Mouse (Mus musculus) thymus, adult 18-20 months (tissue): ENCODE results near the gene Zbtb33.

Experiments used
- DNase-seq, 2 experiments: peaks; one replicate each; pipeline ENCODE4 v3.0.0; 2022; ENCODE audit warnings: mixed read lengths in 2 of 2

Gene Zbtb33

DNA sequence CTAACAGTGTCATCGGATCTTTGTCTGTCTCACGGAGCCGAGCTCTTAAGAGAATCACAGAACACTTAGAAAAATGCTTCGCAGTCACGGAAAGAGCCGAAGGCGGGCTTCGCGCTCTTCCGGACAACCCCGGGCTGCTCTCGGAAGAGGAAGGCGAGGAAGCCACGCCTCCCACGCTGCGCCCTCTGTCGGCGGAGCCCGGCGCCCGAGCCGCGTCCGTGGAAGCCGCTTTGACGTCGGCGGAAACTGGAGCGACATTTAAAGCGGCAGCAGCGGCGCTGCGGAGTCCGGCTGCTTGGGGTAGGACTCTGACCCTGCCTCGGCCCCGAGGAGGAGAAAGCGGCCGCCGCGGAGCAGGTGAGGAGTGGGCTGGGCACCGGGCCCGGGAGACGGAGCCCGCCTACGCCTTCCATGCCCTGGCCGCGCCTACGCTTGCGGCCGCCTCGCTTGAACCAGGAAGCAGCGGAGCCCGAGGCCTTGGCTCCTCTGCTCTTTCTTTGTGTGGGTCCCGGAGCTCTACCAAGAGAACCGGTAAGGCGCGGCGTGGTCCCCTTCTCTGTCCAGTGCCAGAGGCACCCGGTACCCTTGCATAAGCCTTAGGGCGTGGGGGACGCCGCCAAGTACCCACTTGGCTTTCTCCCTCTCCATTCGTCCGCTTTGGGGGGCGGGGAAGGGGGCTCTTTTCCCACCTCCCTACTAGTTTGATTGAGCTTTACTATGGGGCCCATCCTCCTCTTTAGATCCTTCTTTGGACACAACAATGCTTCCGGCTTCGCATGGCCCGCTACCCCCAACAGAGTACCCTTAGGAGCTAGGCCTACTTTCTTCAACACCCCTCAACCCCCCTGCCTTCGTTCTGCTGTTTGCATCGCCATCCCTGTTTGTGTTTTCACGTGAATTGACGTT is at the start of gene Zbtb33:
Zbtb33 (plus strand) TSS at position 242 of the 906 bp plus-strand sequence.
- peak; percentile 70 to 71 for DNase-seq

- DNase-seq, result no peak
Observed at GRCm38 (mm10) chrX:38159097-38159496, 30.5 kb upstream of the Zbtb33 start.

DNA sequence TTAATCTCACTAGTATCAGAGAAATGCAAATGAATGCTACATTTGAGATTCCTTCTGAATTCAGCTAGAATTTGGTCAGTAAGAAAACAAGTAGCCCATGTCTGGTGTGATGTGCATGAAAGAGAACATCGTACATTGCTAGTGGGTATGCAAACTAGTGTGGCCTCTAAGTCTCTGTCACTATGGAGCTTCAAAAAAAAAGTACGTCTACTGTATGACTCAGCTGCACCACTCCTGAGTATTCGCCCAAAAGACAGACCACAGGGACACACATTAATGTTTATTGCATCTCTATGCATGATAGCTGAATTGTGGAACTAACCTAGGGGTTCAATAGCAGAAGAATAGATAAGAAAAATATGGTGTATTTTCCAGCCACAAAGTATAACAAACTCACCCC is 24.3 kb upstream of the Zbtb33 start:
- no peak for DNase-seq

DNA sequence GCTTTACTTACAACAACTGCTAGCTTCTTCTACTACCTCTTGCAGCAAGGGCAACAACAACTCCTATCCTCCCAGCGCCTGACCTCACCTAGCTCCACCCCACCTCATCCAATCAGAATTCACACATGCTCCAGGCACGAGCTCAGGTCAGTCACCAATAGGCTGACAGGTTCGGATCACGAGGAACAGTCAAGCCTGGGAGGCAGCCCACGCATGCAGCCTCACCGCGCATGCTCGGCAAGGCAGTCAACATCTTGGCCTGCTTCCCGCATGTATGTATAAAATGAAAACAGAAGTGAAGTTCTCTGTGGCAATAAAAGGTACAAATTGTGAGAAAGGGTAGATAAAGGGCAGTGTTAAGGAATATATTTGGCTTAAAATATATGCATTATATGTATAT is 23.5 kb upstream of the Zbtb33 start:
- DNase-seq, result no peak

GRCm38 (mm10) chrX:38166592-38166991 is 23.0 kb upstream of the Zbtb33 start:
- DNase-seq, result no peak

- peak; percentile 2 to 9 for DNase-seq
Observed at GRCm38 (mm10) chrX:38179891-38180310, 9.7 kb upstream of the Zbtb33 start.

DNA sequence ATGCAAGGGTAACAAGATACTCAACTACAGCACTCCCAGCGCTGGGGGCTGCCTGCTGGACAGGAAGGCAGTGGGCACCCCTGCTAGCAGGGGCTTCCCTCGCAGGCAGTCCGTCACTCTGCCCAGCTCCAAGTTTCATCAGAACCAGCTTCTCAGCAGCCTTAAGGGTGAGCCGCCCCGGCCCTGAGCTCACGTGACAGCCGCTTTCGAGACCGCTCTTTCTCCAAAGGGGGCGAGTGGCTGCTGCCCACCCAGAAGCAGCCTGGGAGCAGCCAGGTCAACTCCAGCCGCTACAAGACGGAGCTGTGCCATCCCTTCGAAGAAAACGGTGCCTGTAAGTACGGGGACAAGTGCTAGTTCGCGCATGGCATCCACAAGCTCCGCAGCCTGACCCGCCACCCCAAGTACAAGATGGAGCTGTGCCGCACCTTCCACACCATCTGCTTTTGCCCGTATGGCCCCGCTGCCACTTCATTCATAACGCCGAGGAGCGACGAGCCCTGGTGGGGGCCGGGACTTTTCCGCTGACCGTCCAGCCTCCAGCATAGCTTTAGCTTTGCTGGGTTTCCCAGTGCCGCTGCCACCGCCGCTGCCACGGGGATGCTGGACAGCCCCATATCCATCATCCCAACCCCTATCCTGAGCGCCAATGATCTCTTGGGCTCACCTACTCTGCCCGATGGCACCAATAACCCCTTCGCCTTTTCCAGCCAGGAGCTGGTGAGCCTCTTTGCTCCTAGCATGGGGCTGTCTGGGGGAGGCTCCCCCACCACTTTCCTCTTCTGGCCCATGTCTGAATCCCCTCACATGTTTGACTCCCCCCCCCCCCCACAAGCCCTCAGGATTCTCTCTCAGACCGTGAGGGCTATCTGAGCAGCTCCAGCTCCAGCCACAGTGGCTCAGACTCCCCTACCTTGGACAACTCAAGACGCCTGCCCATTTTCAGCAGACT is 8.7 kb upstream of the Zbtb33 start:
- DNase-seq, result peak in 1 of 2 experiments; percentile 6

DNA sequence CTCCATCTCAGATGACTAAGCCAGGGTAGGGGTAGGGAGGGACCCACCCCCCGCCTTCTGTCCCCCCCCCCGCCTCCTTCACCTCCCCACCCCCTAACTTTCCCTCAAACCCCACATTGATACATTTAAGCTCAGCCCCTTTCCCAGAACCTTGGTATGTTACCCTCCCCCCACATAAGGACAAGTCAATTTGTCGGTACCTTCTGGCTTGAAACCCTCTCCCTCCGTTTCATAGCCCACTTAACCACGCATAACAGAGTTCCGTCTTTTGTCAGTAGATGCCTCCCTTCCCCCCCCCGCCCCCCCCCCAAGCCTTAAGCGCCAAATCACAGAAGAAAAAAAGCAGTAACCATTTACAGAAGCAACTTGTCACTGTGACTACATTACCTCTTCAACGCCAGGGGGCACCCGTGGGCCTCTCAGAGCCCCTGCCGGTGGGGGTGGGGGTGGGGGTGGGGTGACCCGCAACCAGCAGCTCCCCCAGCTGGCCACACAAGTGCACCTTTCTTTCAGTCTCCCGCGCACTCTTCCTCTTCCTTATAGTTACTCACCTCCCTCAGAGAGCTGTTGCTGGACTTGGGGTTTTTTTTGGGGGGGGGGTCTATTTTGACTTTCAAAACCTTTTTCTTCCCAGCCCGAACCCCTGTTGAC is 7.9 kb upstream of the Zbtb33 start:
- DNase-seq, result peak; percentile 21

DNA sequence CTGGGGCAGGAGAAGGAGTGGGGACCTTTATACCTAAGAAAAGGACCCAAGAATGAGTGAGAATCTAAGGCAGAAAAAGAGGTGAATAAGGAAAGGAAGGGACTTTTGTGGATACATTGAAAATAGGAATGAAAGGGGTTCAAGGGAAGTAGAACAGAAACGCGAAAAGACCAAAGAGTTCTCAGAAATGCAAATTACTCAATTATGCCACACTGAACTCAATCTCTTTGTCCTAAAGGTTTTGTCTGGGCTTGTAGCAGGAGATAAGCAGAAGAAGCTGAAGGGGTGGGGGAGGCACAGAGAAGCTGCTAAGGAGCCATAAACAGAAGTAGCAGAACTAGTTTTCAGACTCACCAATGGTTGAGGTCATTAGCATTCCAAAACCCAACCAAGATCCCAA is 4.1 kb upstream of the Zbtb33 start:
- DNase-seq, result no peak

DNA sequence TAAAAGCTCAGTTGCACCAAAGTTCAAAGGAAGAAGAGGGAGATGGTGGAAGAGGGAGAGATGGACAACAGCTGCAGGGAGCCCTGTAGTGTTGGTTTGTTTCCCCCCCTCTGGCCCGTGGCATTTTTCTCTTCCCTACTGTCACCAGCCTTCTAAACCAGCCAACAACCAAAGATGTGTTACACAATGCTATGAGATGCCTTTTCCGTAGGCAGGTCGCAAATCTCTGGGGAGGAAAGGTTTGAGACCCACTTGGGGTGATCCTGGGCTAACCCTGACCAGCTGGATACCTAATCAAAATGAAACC is 818 bp downstream of the Zbtb33 start:
- DNase-seq, result no peak

GRCm38 (mm10) chrX:38201816-38202215 is 12.2 kb downstream of the Zbtb33 start:
- no peak for DNase-seq

DNA sequence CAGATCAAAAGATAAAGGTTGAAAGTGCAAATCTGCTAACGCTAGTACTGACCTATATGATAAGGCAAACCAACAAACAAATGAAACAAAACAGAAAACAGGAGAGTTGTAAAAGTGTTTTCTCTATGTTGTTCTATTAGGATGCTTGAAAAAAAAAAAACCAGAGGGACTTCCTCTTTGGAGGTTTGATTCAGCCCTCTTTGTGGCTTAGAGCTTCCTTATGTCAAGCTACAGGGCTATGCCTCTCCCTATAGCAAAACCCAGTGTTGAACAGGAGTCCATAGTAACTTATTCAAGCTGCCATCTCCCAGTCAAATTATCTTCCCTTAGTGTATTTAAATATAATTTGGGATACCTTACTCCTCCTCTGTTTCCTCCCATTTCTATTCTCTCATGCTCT is 17.8 kb downstream of the Zbtb33 start:
- no peak for DNase-seq

GRCm38 (mm10) chrX:38216986-38217675 is 27.5 kb downstream of the Zbtb33 start:
- no peak for DNase-seq

DNA sequence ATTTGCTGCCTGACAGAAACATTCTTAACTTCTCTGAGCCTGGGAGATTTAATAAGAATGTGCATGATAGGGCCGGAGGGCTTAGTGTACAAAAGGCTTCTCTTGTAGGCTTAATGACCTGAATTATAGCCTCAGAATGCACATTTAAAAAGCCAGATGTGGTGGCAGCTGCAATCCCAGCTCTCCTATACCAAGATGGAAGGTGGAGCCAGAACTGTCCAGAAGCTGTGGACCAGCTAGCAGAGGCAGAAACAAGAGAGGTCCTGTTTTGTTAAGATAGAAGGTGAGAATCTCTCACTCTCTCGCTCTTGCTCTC is 28.0 kb downstream of the Zbtb33 start:
- no peak for DNase-seq

DNA sequence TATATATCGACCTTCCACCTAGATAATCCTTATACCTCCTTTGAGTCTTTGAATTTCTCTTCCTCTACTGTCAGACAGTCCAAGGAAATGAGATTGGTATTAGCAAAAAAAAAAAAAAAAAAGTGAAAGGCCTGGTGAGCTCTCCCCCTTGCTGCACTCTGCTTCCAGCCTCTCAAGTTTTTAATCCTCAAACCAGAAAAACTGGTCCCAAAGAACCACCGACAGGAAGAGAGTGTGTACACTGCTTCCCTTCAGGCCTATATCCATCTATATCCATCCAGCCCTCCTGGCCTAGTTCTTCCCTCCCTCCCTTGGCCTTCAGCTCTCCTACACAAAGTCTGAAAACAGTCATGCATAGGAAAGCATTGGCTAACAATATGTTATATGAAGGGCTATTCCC is 33.2 kb downstream of the Zbtb33 start:
- no peak for DNase-seq

- no peak for DNase-seq
Observed at GRCm38 (mm10) chrX:38229888-38230287, 40.3 kb downstream of the Zbtb33 start.

DNA sequence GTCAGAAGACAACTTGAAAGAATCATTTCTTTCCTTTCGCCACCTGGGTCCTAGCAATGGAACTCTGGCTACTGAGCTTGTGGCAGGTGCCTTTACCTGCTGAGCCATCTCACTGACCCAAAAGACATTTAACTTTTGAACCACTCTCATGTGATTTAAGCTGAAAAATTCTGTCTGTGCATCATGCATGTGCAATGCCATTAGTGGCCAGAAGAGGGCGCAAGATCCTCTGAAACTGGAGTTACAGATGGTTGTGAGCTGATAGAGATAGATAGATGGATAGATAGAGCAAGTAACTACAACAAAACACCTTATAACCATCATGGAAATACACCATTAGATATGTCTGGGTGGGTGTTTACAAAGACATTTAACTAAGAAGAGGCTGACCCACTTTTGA is 48.1 kb downstream of the Zbtb33 start:
- DNase-seq, result no peak
